Mouse (Mus musculus) testis, postnatal 10 days (tissue): ENCODE measurements around the gene Cenpf.
"Not testable (repeated sequence)": the region's sequence is repeated elsewhere in the genome, so short reads cannot be mapped to it uniquely, and the experiment has no call there.

Source experiments
- DNase-seq: peaks from one replicate; pipeline ENCODE4 v3.0.0; 2021; ENCODE audit warnings: low spot score

Gene Cenpf

GRCm38 (mm10) chr1:189694391-189694790 lies 6.5 kb upstream of the Cenpf start:
- no peak for DNase-seq

GRCm38 (mm10) chr1:189692442-189692841 lies 4.6 kb upstream of the Cenpf start:
- DNase-seq = not testable (repeated sequence)

- DNase-seq = no peak
Measured at GRCm38 (mm10) chr1:189689050-189689833, 1.4 kb upstream of the Cenpf start.

- DNase-seq = no peak
Measured at GRCm38 (mm10) chr1:189688388-189688750, 483 bp upstream of the Cenpf start.

- DNase-seq = no peak
Measured at GRCm38 (mm10) chr1:189686025-189686424, 1.9 kb downstream of the Cenpf start.

- no peak for DNase-seq
Measured at GRCm38 (mm10) chr1:189684786-189685415, 3.0 kb downstream of the Cenpf start.

GRCm38 (mm10) chr1:189679555-189679954 lies 8.3 kb downstream of the Cenpf start:
- DNase-seq = no peak

GRCm38 (mm10) chr1:189675953-189676352 lies 11.9 kb downstream of the Cenpf start:
- DNase-seq = no peak

- DNase-seq = peak; percentile 69
Measured at GRCm38 (mm10) chr1:189675421-189675820, 12.5 kb downstream of the Cenpf start.

- DNase-seq = no peak
Measured at GRCm38 (mm10) chr1:189665966-189666365, 21.9 kb downstream of the Cenpf start.

- no peak for DNase-seq
Measured at GRCm38 (mm10) chr1:189664873-189665144, 23.1 kb downstream of the Cenpf start.

- no peak for DNase-seq
Measured at GRCm38 (mm10) chr1:189664061-189664872, 23.6 kb downstream of the Cenpf start.

GRCm38 (mm10) chr1:189663437-189663836 lies 24.4 kb downstream of the Cenpf start:
- DNase-seq = no peak

GRCm38 (mm10) chr1:189661856-189662255 lies 26.0 kb downstream of the Cenpf start:
- DNase-seq = peak; percentile 54

- DNase-seq = no peak
Measured at GRCm38 (mm10) chr1:189657406-189657805, 30.5 kb downstream of the Cenpf start.

- DNase-seq = no peak
Measured at GRCm38 (mm10) chr1:189653746-189654145, 34.1 kb downstream of the Cenpf start.

- no peak for DNase-seq
Measured at GRCm38 (mm10) chr1:189646597-189646996, 41.3 kb downstream of the Cenpf start.

- DNase-seq = no peak
Measured at GRCm38 (mm10) chr1:189645371-189645770, 42.5 kb downstream of the Cenpf start.

- no peak for DNase-seq
Measured at GRCm38 (mm10) chr1:189644700-189645345, 43.1 kb downstream of the Cenpf start.

GRCm38 (mm10) chr1:189639581-189639980 lies 48.3 kb downstream of the Cenpf start:
- no peak for DNase-seq

- no peak for DNase-seq
Measured at GRCm38 (mm10) chr1:189633791-189634190, 54.1 kb downstream of the Cenpf start.

- DNase-seq = no peak
Measured at GRCm38 (mm10) chr1:189631906-189632675, 55.8 kb downstream of the Cenpf start.
